Mouse (Mus musculus): ENCODE measurements around the gene Ksr1.

- TF ChIP-seq CTCF (IDR thresholded peaks at IDR 0.05; ENCODE audit: control insufficient read depth, insufficient read depth, insufficient read length) (no peak), MAX (IDR thresholded peaks at IDR 0.05) (no peak), MYOD1 (IDR thresholded peaks at IDR 0.05; ENCODE audit: control insufficient read depth, insufficient read length, low read depth) (no peak), USF1 (IDR thresholded peaks at IDR 0.05; ENCODE audit: low read depth) (no peak), CEBPB (IDR thresholded peaks at IDR 0.05; ENCODE audit: low read depth) (no peak)
Measured at GRCm38 (mm10) chr11:79022836-79023235, 123.4 kb downstream of the Ksr1 start.
